Mouse (Mus musculus) left cerebral cortex, adult 9 months (tissue): ENCODE data around the gene Atp9a.
"Not testable (repeated sequence)": the region's sequence is repeated elsewhere in the genome, so short reads cannot be mapped to it uniquely, and the experiment has no call there.

Experiments used
- DNase-seq, 2 experiments: peaks; one replicate each; pipeline ENCODE4 v3.0.0; 2022; ENCODE audit warnings: low spot score in 2 of 2

Atp9a gene

DNA sequence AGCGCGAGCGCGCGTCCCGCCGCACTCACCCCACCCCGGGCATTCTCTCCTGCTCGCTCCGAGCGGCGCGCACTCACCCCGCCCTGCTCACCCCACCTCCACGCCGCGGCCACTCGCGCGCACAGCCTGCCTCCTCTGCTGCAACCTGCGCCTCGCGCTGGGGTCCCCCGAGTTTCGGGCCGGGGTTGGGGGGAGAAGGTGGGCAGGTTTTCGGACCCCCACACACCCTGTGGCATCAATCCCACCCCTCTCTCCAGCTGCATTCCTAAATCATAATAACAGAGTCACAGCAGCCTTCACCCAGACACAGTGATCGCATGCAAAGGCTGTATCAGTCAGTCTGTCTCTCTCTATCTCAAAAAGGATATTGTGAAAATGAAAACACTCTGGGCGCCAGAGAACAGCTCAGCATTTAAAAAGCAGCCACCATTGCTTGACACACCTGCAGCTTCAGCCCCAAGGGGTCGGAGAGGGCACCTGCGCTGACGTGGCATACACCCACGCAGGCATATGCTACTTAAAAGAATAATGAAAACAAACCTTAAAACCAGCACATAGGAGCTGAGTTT lies at the start of gene Atp9a:
TSS of gene Atp9a (minus strand) at position 351 of the 569 bp plus-strand sequence.
- peak; percentile 46 to 73 for DNase-seq

DNA sequence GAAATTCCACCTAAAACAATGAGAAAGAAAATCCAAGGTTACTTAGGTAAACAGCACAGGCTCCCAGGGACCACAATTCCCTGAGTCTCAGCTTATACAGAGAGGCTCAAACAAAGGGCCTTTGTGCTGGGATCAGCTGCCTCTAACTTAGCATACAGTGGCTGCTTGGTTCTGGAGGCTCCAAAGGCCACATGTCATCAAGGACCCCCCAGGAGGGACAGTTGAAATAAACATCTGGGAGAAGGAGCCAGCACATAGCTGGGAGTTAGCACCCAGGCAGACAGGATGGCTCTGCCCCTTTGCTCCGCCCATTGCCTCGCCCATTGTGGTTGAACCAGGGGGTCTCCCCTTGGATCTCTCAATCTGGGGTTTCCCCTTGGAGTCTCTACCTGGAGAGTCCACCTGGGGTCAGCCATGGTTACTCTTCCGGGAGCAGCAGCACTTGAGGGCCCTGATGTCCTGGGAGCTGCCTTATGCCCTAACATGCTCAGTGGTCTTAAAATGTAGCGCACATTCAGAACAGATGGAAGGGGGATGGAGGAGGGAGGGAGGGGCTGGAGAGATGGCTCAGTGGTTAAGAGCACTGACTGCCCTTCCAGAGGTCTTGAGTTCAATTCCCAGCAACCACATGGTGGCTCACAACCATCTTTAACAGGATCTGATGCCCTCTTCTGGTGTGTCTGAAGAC lies 49.0 kb upstream of the Atp9a start:
- DNase-seq, result peak in 1 of 2 experiments; percentile 11

DNA sequence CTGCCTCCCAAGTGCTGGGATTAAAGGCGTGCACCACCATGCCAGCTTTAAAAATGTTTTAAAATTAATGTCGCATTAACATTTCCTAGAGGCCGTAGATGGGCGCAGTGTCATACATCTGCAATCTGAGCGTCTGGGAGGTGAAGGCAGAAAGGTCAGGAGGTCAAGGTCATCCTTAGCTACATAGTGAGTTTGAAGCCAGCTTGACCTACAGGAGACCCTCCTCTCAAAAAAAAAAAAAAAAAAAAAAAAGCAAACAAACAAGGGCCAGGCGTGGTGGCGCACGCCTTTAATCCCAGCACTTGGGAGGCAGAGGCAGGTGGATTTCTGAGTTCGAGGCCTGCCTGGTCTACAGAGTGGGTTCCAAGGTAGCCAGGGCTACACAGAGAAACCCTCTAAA lies 44.0 kb upstream of the Atp9a start:
- no peak for DNase-seq

DNA sequence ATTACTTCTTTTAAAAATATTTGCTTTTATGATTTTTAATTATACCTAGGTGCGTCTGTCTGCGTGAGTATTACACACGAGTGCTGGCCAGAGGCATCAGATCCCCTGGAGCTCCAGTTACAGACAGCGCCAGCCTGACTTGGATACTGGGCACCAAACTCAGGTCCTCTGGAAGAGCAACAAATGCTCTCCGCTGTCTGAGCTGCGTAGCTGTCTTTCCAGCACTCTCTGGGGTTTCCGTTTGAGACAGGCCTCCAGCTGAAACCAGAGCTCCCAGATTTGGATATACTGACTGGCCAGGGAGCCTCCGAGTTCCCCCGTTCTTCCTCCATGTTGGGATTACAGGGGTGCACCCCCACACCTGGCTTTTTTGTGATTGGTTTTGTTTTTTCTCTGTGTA lies 38.4 kb upstream of the Atp9a start:
- DNase-seq, result no peak

DNA sequence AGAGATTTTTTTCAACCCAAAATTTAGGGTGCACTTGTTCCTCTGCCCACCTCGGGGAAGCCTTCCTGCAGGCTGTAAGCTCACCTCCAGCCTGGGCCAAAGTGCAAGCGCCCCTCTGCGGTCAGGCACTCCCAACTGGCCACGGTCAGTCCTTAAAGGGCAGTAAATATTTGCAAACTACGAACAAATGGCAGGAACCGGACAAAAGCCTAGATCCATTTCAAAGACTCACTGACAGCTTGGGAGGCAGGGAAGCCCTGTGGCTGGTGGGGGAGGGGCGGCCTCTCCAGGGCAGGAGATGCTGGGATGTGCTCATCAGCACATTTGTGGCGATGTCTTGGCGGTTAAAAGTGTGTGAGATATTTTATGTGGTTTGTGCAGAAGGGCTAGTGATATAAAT lies 37.8 kb upstream of the Atp9a start:
- no peak for DNase-seq

DNA sequence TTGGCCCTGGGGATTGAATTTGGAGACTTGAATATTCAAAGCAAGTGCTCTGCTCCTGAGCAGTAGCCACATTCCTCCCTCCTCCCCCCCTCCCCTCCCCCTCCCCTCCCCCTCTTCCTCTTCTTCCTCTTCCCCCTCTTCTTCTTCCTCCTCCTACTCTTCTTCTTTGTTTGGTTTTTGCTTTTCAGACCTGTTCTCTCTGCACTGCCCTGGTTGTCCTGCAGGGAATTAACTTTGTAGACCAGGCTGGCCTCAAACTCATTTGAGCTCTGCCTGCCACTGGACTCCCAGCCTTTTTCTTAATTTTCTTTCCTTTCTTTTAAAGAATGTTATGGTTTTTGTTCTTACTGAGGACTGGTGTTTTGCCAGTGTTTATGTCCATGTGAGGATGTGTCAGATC lies 35.3 kb upstream of the Atp9a start:
- DNase-seq, result no peak

DNA sequence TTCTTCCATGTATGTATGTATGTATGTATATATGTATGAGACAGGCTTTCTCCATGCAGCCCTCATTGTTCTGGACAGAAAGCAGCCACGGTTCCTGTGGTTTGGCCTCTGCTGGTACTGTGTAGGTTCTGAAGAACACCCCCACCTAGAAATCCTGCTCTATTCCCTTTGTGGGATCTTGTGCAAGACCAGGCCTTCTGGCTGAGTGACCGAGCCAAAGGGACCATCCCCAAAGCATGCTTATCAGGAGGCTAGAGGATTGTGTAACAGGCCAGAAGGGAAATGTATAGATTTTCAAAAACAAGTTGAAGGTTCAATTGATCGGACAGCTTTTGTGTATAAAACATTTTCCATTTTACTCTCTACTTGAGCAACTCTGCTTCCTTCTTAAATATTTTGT lies 34.0 kb upstream of the Atp9a start:
- no peak for DNase-seq

DNA sequence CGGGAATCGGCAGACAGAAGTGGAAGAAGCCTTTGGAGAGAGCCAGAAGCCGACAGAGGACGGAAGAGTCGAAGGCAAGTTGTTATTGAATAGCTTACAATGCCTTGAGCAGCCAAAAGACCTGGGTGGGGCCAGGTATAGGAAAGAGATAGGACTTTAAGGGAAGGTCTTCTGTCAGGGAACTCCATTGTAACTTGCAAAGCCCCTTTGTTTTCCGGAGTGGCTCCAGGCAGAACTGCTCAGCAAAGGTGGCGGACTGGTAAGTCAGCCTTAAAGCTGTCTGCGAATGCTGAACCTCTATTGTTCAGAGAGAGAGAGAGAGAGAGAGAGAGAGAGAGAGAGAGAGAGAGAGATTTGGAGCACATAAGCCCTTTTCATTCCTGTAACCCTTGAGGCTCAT lies 27.1 kb upstream of the Atp9a start:
- no peak for DNase-seq

DNA sequence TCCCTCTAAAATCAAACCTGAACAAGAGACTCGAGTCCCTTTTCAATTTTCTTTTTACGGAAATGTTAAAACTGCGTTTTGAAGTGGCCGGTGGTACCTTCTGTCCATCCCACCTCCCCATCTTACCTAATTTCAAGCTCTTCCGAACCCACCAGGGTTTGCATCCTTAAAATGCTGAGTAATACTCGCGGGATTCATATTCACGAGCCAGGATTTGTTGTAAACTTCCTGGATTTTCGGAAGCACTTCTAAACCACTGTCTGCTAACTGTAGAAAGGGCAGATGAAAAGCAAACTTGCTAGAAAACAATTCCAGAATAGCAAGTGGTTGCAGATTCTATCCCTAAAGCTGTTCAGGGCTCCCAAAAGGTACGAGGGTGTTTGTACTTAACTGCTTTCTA lies 25.4 kb upstream of the Atp9a start, which contains the start of gene Sall4:
TSS of gene Sall4 (minus strand) at position 362 of the 400 bp plus-strand sequence.
- DNase-seq, result no peak

DNA sequence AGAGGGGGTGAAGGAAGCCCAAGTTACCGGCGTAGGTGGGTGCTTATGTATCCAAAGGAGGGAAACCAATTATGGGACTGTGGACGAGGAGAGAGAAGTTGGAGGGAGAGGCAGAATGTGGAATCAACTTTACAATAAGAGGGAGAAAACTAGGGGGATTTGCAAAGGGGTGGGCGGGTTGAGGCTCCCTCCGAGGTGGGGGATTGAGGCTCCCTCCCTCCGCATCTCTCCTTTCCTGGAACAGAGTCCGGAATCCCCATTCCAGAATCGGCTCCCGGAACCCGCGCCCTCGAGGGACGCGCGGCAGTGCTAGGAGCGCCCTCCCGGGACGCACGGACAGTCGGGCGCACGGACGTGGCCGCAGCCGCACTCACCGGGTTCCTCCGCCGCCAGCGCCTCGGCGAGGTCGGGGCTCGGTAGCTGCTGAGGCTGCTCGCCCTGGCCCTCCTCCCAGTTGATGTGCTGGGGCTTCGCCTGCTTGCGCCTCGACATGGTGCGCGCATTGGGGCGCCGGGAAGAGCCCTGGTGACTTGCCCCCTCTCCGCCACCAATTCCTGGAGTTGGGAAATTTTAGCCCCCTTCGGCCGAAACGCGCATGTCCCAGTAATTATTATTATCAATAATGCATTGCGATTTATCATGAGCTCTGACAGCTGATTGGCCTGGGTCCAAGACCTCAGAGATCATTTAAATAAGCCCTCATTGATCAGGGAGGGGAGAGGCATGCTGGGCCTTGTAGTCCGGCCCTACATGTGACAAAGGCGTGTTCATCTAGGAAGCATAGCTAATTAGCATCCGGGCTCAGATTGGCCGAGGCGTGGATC lies 24.5 kb upstream of the Atp9a start:
- no peak for DNase-seq

DNA sequence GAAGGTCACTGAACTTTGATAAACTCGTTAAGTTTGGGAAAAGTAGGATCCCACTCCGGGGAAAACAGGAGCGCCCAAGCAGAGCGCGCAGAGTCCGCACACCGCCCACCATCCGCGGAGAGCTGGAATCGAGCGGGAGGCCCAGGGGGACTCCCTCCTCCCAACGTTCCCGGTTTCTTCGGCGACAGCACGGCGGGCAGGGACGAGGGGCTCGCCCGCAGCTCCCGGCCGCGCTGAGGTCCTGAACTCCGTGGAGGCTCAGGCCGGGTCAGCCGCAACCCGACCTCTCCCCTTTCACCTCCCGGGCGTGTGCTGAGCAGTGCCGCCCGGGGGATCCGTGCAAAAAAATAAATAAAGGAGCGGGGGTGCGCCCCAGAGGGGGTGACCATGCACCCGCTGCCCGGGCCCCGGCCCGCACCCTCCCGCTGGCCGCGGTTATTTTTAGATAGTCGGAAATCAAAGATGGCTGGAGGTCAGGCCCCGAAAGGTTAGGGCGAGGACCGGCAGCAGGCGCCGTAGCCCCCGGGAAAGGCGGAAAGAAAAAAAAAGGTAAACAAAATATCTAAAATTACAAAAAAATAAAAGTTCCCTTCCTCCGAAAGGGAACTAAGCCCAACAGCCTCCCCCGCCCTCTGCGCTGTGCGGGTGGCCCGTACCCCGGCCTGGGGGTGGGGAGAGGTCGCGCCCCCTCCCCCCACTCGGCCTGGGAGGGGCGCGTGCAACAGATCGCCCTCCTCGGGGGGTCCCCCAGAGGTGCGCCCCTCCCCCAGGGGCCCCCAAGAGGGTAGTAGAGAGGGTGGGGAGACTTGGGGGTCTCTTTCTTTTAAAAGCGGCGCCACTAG lies 23.7 kb upstream of the Atp9a start:
- DNase-seq, result no peak

DNA sequence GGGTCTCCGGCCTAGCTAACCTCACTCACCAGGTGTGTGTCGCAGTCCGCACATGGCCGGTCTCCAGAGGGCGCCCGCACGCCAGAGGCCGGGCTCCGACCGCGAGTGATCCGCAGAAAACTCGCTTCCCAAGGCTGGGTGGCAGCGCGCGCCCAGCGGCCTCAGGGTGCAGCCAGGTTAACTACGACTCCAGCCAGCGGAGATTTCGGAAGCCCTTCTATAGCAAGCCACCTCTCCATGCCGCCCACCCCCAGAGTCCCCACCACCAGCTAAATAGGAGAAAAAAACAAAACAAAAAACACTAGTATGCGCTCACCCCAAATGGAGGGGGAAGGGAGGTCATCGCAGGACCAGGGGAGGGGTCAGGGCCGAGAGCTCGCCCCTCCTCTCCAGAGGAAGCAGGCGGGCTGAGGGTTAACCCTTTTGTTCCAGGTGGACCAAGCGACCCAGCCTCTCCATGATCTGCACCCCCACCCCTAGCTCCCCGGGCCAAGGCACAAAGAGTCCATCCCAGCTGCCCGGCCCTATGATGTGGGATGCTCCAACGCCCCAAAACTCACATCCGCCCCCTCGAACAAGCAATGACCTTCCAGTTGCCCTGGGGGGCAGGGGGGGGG lies 23.0 kb upstream of the Atp9a start:
- peak in 1 of 2 experiments; percentile 28 for DNase-seq

DNA sequence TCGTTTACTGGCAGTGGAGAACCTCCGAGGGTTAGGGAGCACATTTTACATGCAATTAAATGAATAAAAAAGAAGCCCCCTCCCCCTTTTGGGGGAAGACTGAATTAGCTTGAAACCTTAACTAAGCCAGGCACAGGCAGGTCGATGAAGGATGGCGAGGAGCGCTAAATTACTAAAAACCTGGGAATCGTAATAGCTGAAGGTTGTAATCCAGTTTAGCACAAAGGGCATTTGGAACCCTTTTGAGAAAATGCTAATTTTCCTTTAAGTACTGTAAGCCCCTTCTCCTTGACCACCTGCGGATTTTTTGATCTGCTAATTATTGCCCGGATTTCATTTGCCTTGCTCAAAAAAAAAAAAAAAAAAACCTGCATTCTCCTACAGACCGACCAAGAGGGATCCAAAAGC lies 22.3 kb upstream of the Atp9a start:
- no peak for DNase-seq

DNA sequence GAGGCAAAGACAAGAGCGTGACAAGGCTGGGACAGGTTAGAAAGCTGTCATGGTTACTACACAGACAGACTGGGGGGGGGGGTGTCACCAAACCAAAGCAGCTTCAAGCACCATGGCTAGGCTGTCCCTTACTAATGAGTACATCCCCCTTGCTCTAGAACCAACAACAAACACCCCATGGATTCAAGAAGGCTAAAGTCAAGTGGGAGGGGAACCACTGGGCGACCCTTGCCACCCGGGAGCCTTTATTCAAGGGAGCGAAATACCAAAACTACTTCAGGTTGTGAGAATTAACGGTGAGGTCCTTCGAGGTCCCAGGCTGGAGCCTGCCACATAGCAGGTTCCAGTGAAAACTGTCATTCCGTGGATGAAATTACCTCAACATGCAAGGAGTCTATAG lies 21.6 kb upstream of the Atp9a start:
- DNase-seq, result no peak

DNA sequence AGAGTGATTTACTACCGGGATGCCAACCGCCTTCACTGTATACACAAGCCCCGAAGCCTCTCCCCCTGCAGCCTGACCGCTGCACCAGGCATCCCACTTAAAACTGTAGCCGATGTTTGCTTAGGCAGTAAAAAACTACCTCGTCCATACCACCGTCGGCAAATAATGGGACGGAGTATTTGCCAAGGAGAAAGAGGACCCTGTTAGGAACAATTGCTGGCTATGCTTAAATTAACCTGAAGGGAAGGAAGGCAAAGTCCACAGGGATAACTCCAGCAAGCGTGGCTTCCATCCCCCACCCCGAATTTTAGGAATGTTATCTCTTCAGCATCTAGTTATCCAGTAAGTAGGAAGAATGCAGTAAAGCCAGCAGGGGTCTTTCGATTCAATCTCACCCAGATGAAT lies 20.2 kb upstream of the Atp9a start:
- DNase-seq, result no peak

DNA sequence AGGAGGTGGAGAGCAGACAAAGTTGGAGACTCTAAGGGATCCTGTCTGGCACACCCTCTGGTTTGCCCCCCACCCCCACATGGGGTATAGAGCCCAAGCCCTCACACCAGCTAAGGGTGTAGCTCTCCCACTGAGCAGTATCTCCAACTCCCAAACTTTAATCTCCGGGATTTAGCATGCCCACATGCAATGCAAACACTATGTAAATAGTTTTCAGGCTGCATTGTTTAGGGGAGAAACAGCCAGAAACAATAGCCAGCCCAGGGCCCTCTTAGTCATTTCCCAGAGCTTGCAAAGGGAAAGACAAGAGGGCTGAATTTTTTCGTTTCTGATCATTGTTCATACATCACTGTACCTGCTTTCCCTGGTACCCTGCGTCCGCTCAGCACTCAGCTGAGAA lies 19.7 kb upstream of the Atp9a start:
- no peak for DNase-seq

DNA sequence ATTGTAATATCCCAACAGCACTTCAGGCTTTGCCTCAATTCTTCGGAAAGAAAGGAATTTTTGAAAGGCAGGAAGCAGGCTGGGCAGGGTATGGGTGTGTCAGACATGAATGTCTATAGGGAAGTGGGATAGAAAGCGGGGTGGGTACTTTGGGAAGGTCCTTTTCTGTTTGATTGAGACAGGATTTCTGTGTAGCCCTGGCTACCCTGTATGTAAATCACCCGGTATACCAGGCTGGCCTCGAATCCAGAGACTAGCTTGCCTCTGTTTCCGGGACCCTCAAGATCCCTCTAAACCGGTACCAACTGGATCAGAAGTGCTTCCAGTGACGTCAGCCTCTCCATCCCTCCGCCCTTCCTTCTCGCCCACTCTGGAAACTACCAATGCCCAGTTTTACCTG lies 18.9 kb upstream of the Atp9a start:
- no peak for DNase-seq

DNA sequence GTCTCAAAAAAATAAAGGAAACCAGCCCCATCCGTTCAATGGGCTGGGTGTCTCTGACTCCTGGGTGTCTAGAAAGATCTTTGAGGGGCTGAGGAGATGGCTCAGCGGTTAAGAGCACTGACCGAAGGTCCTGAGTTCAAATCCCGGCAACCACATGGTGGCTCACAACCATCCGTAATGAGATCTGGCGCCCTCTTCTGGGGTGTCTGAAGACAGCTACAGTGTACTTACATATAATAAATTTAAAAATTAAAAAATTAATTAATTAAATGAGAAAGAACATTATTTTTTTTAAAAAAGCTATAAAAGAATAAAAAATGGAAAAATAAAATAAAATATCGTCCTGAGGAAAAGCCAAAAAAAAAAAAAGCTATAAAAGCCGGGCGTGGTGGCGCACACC lies 2.2 kb upstream of the Atp9a start:
- not testable (repeated sequence) for DNase-seq

DNA sequence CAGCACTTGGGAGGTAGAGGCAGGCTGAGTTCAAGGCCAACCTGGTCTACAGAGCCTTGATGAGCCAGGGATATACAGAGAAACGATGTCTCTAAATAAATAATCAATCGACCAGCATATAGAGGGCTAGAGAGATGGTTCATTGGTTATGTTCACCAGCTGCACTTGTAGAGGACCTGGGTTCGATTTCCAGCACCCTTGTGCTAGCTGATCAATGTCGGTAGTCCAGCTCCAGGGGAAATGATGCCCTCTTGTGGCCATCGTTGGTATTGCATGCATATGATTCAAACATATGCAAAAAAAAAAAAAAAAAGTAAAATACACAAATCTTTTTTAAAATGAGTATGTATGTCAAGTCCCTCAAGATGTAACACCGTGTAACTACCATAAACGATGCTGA lies 440 bp upstream of the Atp9a start:
- DNase-seq, result no peak

DNA sequence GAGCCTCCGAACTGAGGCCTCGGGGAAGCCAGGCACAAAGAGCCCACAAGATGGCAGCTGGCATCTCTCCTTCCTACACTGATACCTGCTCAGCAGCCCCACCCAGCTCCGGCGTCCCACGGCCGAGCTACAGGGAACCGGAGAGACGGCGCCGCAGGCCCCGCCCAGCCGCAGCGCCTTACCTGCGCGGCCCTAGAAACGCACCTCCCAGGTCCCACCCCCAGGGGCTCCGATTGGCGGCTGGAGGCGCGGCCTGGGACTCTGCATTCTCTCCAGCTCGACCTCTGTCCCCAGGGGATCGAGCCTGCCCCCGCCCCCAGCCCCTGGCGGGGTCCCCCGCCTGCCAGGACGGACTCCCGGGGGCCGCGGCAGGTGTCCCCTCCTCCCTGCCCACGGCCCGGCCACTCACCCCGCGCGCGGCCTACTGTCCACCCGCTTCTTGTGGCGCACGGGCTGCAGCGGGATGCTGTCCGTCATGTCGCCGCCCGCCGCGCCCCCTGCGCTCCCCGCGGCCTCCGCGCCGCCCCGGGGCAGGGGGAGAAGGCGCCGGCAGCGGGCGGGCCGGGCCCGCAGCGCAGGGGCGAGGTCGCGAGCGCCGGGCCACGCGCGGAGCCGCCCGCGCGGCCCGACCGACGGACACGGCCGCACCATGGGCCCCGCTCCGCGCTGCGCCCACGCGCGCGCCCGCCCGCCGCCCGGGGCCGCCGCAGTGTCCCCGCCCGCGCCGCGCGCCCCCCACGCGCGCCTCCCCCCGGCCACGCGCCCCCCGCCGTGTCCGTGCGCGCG lies 743 bp downstream of the Atp9a start:
- DNase-seq, result peak; percentile 76 to 81

DNA sequence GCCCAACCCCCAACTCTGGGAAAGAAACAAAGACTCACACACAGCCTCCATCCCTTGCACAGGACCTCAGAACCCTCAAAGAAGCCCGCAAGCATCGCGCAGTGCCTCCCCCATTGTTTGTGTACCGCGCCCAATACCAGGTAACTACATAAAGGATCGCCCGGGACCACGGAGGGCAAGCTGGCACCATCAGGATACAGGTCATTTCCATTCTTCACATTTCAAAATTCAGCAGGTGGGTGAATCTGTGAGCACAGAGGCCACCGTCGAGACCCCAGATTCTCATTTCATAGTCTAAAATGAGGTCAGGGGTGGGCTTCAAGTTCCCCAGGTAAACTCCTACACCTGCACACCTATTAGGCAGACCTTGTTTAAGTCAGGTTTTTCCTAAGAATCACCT lies 1.7 kb downstream of the Atp9a start:
- DNase-seq, result no peak
